Mouse (Mus musculus) embryonic facial prominence, embryonic 13.5 days (tissue): ENCODE results near the gene Arl14. TPM values are rescaled to one million over a fixed set of nuclear protein-coding genes. Genes with fewer than 3 reads are reported as not detected.

Experiments used
- ATAC-seq: fragments of 200-750 bp; cut with Nextera tagmentation; 2 replicates; pipeline ENCODE4 v1.8.0; 2017; ENCODE audit warnings: low read depth; ENCODE audit not compliant: insufficient number of reproducible peaks, insufficient read depth, low FRiP score, low TSS enrichment
- H3K27ac ChIP-seq: fragments of 300-500 bp; sonication (generic); 2 replicates; pipeline ENCODE4 v1.5.1; 2015; ENCODE audit warnings: moderate library complexity, mild to moderate bottlenecking, inconsistent platforms
- H3K27me3 ChIP-seq: fragments of 300-500 bp; sonication (generic); 2 replicates; pipeline ENCODE4 v1.6.1; 2015; ENCODE audit warnings: mild to moderate bottlenecking, inconsistent platforms
- H3K36me3 ChIP-seq: fragments of 300-500 bp; sonication (generic); 2 replicates; pipeline ENCODE4 v1.6.1; 2015; ENCODE audit warnings: mild to moderate bottlenecking, inconsistent platforms
- H3K4me1 ChIP-seq: fragments of 300-500 bp; sonication (generic); 2 replicates; pipeline ENCODE4 v1.6.1; 2015; ENCODE audit warnings: inconsistent platforms
- H3K4me2 ChIP-seq: fragments of 300-500 bp; sonication (generic); 2 replicates; pipeline ENCODE4 v1.6.1; 2015; ENCODE audit warnings: moderate library complexity, mild to moderate bottlenecking, inconsistent platforms
- H3K4me3 ChIP-seq: fragments of 300-500 bp; sonication (generic); 2 replicates; pipeline ENCODE4 v1.5.1; 2015; ENCODE audit warnings: mild to moderate bottlenecking, inconsistent platforms
- H3K9ac ChIP-seq: fragments of 300-500 bp; sonication (generic); 2 replicates; pipeline ENCODE4 v1.6.1; 2015; ENCODE audit warnings: mild to moderate bottlenecking, inconsistent platforms
- H3K9me3 ChIP-seq: fragments of 300-500 bp; sonication (generic); 2 replicates; pipeline ENCODE4 v1.6.1; 2016; ENCODE audit warnings: inconsistent platforms
- WGBS: fragments of 180-500 bp; shearing (Covaris S2); methylation state at CpG from one replicate; pipeline ENCODE4 v1.1.7; 2015; ENCODE audit warnings: mixed read lengths; 5-methylcytosine and 5-hydroxymethylcytosine counted together
- polyA plus RNA-seq: library from polyadenylated mRNA; unstranded; fragments of >200 nt; fragmentation: Nextera tagmentation; extraction: Ambion mirVana; gene quantifications from 2 replicates; pipeline ENCODE4 v1.2.1, GENCODE M21; 2015

Gene Arl14
- not detected in 2 replicates for polyA plus RNA-seq

- Histone ChIP-seq H3K9me3 (no peaks in the 10 kb centered on the region), H3K4me1 (no peaks in the 10 kb centered on the region), H3K36me3 (no peaks in the 10 kb centered on the region), H3K4me2 (no peak within 1 kb of the TSS), H3K4me3 (no peak within 1 kb of the TSS), H3K27me3 (no peaks in the 10 kb centered on the region), H3K9ac (no peak within 1 kb of the TSS), H3K27ac (no peak within 1 kb of the TSS)
- 81% methylated on average over 8 of the region's 8 CpGs for WGBS
- ATAC-seq = no peak
Measured at GRCm38 (mm10) chr3:69221806-69222501, at the start of gene Arl14. TSS of gene Arl14 (plus strand) at chr3:69222419.

- no peak for ATAC-seq
- WGBS = 51% methylated on average over 1 of the region's 1 CpGs
- H3K27me3 ChIP-seq = no peaks in the 10 kb centered on the region
Measured at GRCm38 (mm10) chr3:69175229-69175628, 47.0 kb upstream of the Arl14 start.

GRCm38 (mm10) chr3:69177168-69177797 lies 44.9 kb upstream of the Arl14 start:
- whole genome bisulfite sequencing = 83% methylated on average over 15 of the region's 15 CpGs
- H3K4me1 ChIP-seq = no peaks in the 10 kb centered on the region
- no peak overlapping the region for H3K27ac ChIP-seq
- no peaks in the 10 kb centered on the region for H3K9me3 ChIP-seq
- no peak overlapping the region for H3K9ac ChIP-seq
- no peak for ATAC-seq
- no peaks in the 10 kb centered on the region for H3K27me3 ChIP-seq
- no peak overlapping the region for H3K4me3 ChIP-seq
- H3K4me2 ChIP-seq = no peak overlapping the region
- no peaks in the 10 kb centered on the region for H3K36me3 ChIP-seq

More at GRCm38 (mm10) chr3:69175229-69175628, 47.0 kb upstream of the Arl14 start:
- Histone ChIP-seq H3K9ac (no peak overlapping the region), H3K36me3 (no peaks in the 10 kb centered on the region), H3K9me3 (no peaks in the 10 kb centered on the region), H3K4me2 (no peak overlapping the region), H3K27ac (no peak overlapping the region), H3K4me3 (no peak overlapping the region), H3K4me1 (no peaks in the 10 kb centered on the region)

GRCm38 (mm10) chr3:69177914-69178313 lies 44.3 kb upstream of the Arl14 start:
- Histone ChIP-seq H3K9me3 (no peaks in the 10 kb centered on the region), H3K9ac (no peak overlapping the region), H3K27me3 (no peaks in the 10 kb centered on the region), H3K4me1 (no peaks in the 10 kb centered on the region), H3K36me3 (no peaks in the 10 kb centered on the region), H3K27ac (no peak overlapping the region), H3K4me2 (no peak overlapping the region), H3K4me3 (no peak overlapping the region)
- ATAC-seq = no peak

- H3K4me3 ChIP-seq = no peak overlapping the region
- H3K9me3 ChIP-seq = no peaks in the 10 kb centered on the region
- no peaks in the 10 kb centered on the region for H3K36me3 ChIP-seq
- no peak overlapping the region for H3K4me2 ChIP-seq
- H3K27ac ChIP-seq = no peak overlapping the region
- H3K9ac ChIP-seq = no peak overlapping the region
- 68% methylated on average over 14 of the region's 14 CpGs for WGBS
- H3K4me1 ChIP-seq = no peaks in the 10 kb centered on the region
- ATAC-seq = no peak
- no peaks in the 10 kb centered on the region for H3K27me3 ChIP-seq
Measured at GRCm38 (mm10) chr3:69178365-69179004, 43.7 kb upstream of the Arl14 start.

GRCm38 (mm10) chr3:69181531-69181930 lies 40.7 kb upstream of the Arl14 start:
- WGBS = 91% methylated on average over 8 of the region's 8 CpGs
- H3K27me3 ChIP-seq = no peaks in the 10 kb centered on the region
- no peak for ATAC-seq
- H3K4me1 ChIP-seq = no peaks in the 10 kb centered on the region
- no peak overlapping the region for H3K4me3 ChIP-seq
- no peak overlapping the region for H3K4me2 ChIP-seq
- no peak overlapping the region for H3K9ac ChIP-seq
- no peaks in the 10 kb centered on the region for H3K9me3 ChIP-seq
- H3K36me3 ChIP-seq = no peaks in the 10 kb centered on the region
- no peak overlapping the region for H3K27ac ChIP-seq

GRCm38 (mm10) chr3:69182225-69182624 lies 40.0 kb upstream of the Arl14 start:
- no peak for ATAC-seq
- H3K4me3 ChIP-seq = no peak overlapping the region
- no peak overlapping the region for H3K4me2 ChIP-seq
- no peaks in the 10 kb centered on the region for H3K4me1 ChIP-seq
- no peak overlapping the region for H3K9ac ChIP-seq
- no peaks in the 10 kb centered on the region for H3K9me3 ChIP-seq
- no peaks in the 10 kb centered on the region for H3K27me3 ChIP-seq
- H3K36me3 ChIP-seq = no peaks in the 10 kb centered on the region
- no peak overlapping the region for H3K27ac ChIP-seq

GRCm38 (mm10) chr3:69185244-69185643 lies 37.0 kb upstream of the Arl14 start:
- Histone ChIP-seq H3K9ac (no peak overlapping the region), H3K4me2 (no peak overlapping the region), H3K36me3 (no peaks in the 10 kb centered on the region), H3K4me1 (no peaks in the 10 kb centered on the region), H3K4me3 (no peak overlapping the region), H3K27me3 (no peaks in the 10 kb centered on the region), H3K27ac (no peak overlapping the region), H3K9me3 (no peaks in the 10 kb centered on the region)
- ATAC-seq = no peak
- 90% methylated on average over 7 of the region's 7 CpGs for WGBS

GRCm38 (mm10) chr3:69186031-69186430 lies 36.2 kb upstream of the Arl14 start:
- no peak overlapping the region for H3K4me2 ChIP-seq
- H3K4me3 ChIP-seq = no peak overlapping the region
- no peak overlapping the region for H3K9ac ChIP-seq
- H3K36me3 ChIP-seq = no peaks in the 10 kb centered on the region
- no peaks in the 10 kb centered on the region for H3K9me3 ChIP-seq
- no peaks in the 10 kb centered on the region for H3K4me1 ChIP-seq
- H3K27me3 ChIP-seq = no peaks in the 10 kb centered on the region
- WGBS = 77% methylated on average over 4 of the region's 4 CpGs
- no peak overlapping the region for H3K27ac ChIP-seq
- no peak for ATAC-seq

GRCm38 (mm10) chr3:69186643-69187042 lies 35.6 kb upstream of the Arl14 start:
- no peaks in the 10 kb centered on the region for H3K36me3 ChIP-seq
- WGBS = 87% methylated on average over 16 of the region's 16 CpGs
- no peak overlapping the region for H3K4me3 ChIP-seq
- no peaks in the 10 kb centered on the region for H3K27me3 ChIP-seq
- H3K9me3 ChIP-seq = no peaks in the 10 kb centered on the region
- H3K4me2 ChIP-seq = no peak overlapping the region
- H3K27ac ChIP-seq = no peak overlapping the region
- no peaks in the 10 kb centered on the region for H3K4me1 ChIP-seq
- ATAC-seq = no peak
- no peak overlapping the region for H3K9ac ChIP-seq

GRCm38 (mm10) chr3:69192995-69193394 lies 29.2 kb upstream of the Arl14 start:
- H3K36me3 ChIP-seq = no peaks in the 10 kb centered on the region
- H3K27ac ChIP-seq = no peak overlapping the region
- no peaks in the 10 kb centered on the region for H3K4me1 ChIP-seq
- WGBS = 90% methylated on average over 3 of the region's 3 CpGs
- no peaks in the 10 kb centered on the region for H3K9me3 ChIP-seq
- no peak overlapping the region for H3K4me3 ChIP-seq
- no peaks in the 10 kb centered on the region for H3K27me3 ChIP-seq
- no peak for ATAC-seq
- no peak overlapping the region for H3K9ac ChIP-seq
- H3K4me2 ChIP-seq = no peak overlapping the region

GRCm38 (mm10) chr3:69194496-69194895 lies 27.7 kb upstream of the Arl14 start:
- Histone ChIP-seq H3K9ac (no peak overlapping the region), H3K9me3 (no peaks in the 10 kb centered on the region), H3K27me3 (no peaks in the 10 kb centered on the region), H3K4me3 (no peak overlapping the region), H3K4me2 (no peak overlapping the region), H3K4me1 (no peaks in the 10 kb centered on the region), H3K36me3 (no peaks in the 10 kb centered on the region), H3K27ac (no peak overlapping the region)
- WGBS = 33% methylated on average over 9 of the region's 9 CpGs
- no peak for ATAC-seq
